Mouse (Mus musculus) lung, postnatal 0 days (tissue): ENCODE measurements around the gene Yju2. TPM values are rescaled to one million over a fixed set of nuclear protein-coding genes. Genes with fewer than 3 reads are reported as not detected.

Source experiments
- ATAC-seq: fragments of 200-750 bp; cut with Nextera tagmentation; 2 replicates; pipeline ENCODE4 v1.8.0; 2017; ENCODE audit warnings: moderate library complexity
- DNase-seq: peaks from one replicate; pipeline ENCODE4 v3.0.0-alpha.2; 2016; ENCODE audit warnings: low spot score
- H3K27ac ChIP-seq: fragments of 300-500 bp; sonication (generic); 2 replicates; pipeline ENCODE4 v1.5.1; 2014; ENCODE audit warnings: antibody characterized with exemption, mild to moderate bottlenecking, low read length, mixed read lengths
- H3K27me3 ChIP-seq: fragments of 300-500 bp; sonication (generic); replicated peaks from 2 replicates; pipeline ENCODE4 v1.6.1; 2014; ENCODE audit warnings: low read length, mixed read lengths; ENCODE audit not compliant: insufficient read depth
- H3K36me3 ChIP-seq: fragments of 300-500 bp; sonication (generic); 2 replicates; pipeline ENCODE4 v1.6.1; 2014; ENCODE audit warnings: low read length, mixed read lengths; ENCODE audit not compliant: insufficient read depth
- H3K4me1 ChIP-seq: fragments of 300-500 bp; sonication (generic); 2 replicates; pipeline ENCODE4 v1.6.1; 2014; ENCODE audit warnings: antibody characterized with exemption, low read depth, low read length, mixed read lengths; ENCODE audit not compliant: insufficient read depth
- H3K4me2 ChIP-seq: fragments of 300-500 bp; sonication (generic); replicated peaks from 2 replicates; pipeline ENCODE4 v1.6.1; 2014; ENCODE audit warnings: low read depth, mild to moderate bottlenecking, low read length, moderate library complexity, mixed read lengths
- H3K4me3 ChIP-seq: fragments of 300-500 bp; sonication (generic); 2 replicates; pipeline ENCODE4 v1.5.1; 2014; ENCODE audit warnings: low read depth, low read length
- H3K9ac ChIP-seq: fragments of 300-500 bp; sonication (generic); replicated peaks from 2 replicates; pipeline ENCODE4 v1.6.1; 2014; ENCODE audit warnings: low read depth, mild to moderate bottlenecking
- H3K9me3 ChIP-seq: fragments of 300-500 bp; sonication (generic); 2 replicates; pipeline ENCODE4 v1.6.1; 2016; ENCODE audit warnings: low read length, mixed read lengths
- CTCF ChIP-seq: IDR thresholded peaks from 2 replicates; pipeline ENCODE4 v1.5.1; 2016; ENCODE audit warnings: antibody characterized with exemption, mild to moderate bottlenecking
- EP300 ChIP-seq: IDR thresholded peaks from 2 replicates; pipeline ENCODE4 v1.6.1; 2016; ENCODE audit warnings: antibody characterized with exemption, mild to moderate bottlenecking, control low read depth
- WGBS: fragments of 180-500 bp; shearing (Covaris S2); extraction: QIAGEN DNeasy Blood & Tissue Kit; methylation state at CpG from one replicate; pipeline ENCODE4 v1.1.7; 2014; 5-methylcytosine and 5-hydroxymethylcytosine counted together
- polyA plus RNA-seq: library from polyadenylated mRNA; unstranded; fragments of >200 nt; fragmentation: Nextera tagmentation; extraction: Ambion mirVana; gene quantifications from 2 replicates; pipeline ENCODE4 v1.2.1, GENCODE M21; 2015

Yju2 gene
- polyA plus RNA-seq, 1 experiment from 2014 or later = 19.2 TPM

- Histone ChIP-seq H3K9me3 (no peaks in the 10 kb centered on the region), H3K4me1 (no peaks in the 10 kb centered on the region), H3K36me3 (no peaks in the 10 kb centered on the region), H3K27ac (peak overlapping the region; percentile 89), H3K4me2 (peak overlapping the region; percentile 71), H3K9ac (peak overlapping the region; percentile 58; the same call in 1 of the 2 replicates), H3K4me3 (peak overlapping the region; percentile 43), H3K27me3 (no peaks in the 10 kb centered on the region)
- DNase-seq = no peak
- no peak for ATAC-seq
- TF ChIP-seq EP300 = no peak
- no peak for TF ChIP-seq CTCF
- 23% methylated on average over 5 of the region's 5 CpGs for WGBS
Observed at GRCm38 (mm10) chr17:55945696-55946095, 13.2 kb upstream of the Yju2 start.

- H3K9me3 ChIP-seq = no peaks in the 10 kb centered on the region
- 84% methylated on average over 4 of the region's 4 CpGs for WGBS
- no peak for DNase-seq
- no peak for ATAC-seq
- H3K9ac ChIP-seq = no peak overlapping the region
- H3K27me3 ChIP-seq = no peaks in the 10 kb centered on the region
- H3K27ac ChIP-seq = no peak overlapping the region
- TF ChIP-seq EP300 = no peak
- TF ChIP-seq CTCF = no peak
- no peak overlapping the region for H3K4me2 ChIP-seq
- no peaks in the 10 kb centered on the region for H3K4me1 ChIP-seq
- no peak overlapping the region for H3K4me3 ChIP-seq
- H3K36me3 ChIP-seq = no peaks in the 10 kb centered on the region
Observed at GRCm38 (mm10) chr17:55948647-55949046, 10.3 kb upstream of the Yju2 start.

- no peaks in the 10 kb centered on the region for H3K4me1 ChIP-seq
- no peak within 1 kb of the TSS for H3K4me2 ChIP-seq
- DNase-seq (no peak), ATAC-seq (no peak)
- no peaks in the 10 kb centered on the region for H3K36me3 ChIP-seq
- H3K9me3 ChIP-seq = no peaks in the 10 kb centered on the region
- no peak within 1 kb of the TSS for H3K27ac ChIP-seq
- no peaks in the 10 kb centered on the region for H3K27me3 ChIP-seq
- H3K4me3 ChIP-seq = no peak within 1 kb of the TSS
- no peak for TF ChIP-seq CTCF
- no peak for TF ChIP-seq EP300
- H3K9ac ChIP-seq = no peak within 1 kb of the TSS
- WGBS = 75% methylated on average over 2 of the region's 2 CpGs
Observed at GRCm38 (mm10) chr17:55949400-55949799, 9.5 kb upstream of the Yju2 start, which contains the start of gene Zfp119b. Gene Zfp119b (minus strand): TSS chr17:55949500.

- H3K27me3 ChIP-seq = no peaks in the 10 kb centered on the region
- ATAC-seq (no peak), DNase-seq (no peak)
- H3K27ac ChIP-seq = no peak overlapping the region
- TF ChIP-seq EP300 (no peak), CTCF (no peak)
- 71% methylated on average over 9 of the region's 9 CpGs for WGBS
- H3K9me3 ChIP-seq = no peaks in the 10 kb centered on the region
- H3K9ac ChIP-seq = no peak overlapping the region
- H3K4me1 ChIP-seq = no peaks in the 10 kb centered on the region
- H3K36me3 ChIP-seq = no peaks in the 10 kb centered on the region
- no peak overlapping the region for H3K4me2 ChIP-seq
- H3K4me3 ChIP-seq = no peak overlapping the region
Observed at GRCm38 (mm10) chr17:55950601-55951000, 8.3 kb upstream of the Yju2 start.

- TF ChIP-seq CTCF (no peak), EP300 (no peak)
- Histone ChIP-seq H3K27me3 (no peaks in the 10 kb centered on the region), H3K9me3 (no peaks in the 10 kb centered on the region), H3K27ac (no peak overlapping the region), H3K4me3 (no peak overlapping the region), H3K4me2 (no peak overlapping the region), H3K36me3 (no peaks in the 10 kb centered on the region), H3K4me1 (no peaks in the 10 kb centered on the region), H3K9ac (no peak overlapping the region)
- ATAC-seq = no peak
- no peak for DNase-seq
Observed at GRCm38 (mm10) chr17:55952041-55952440, 6.9 kb upstream of the Yju2 start.

GRCm38 (mm10) chr17:55952447-55953027 is 6.4 kb upstream of the Yju2 start, which contains the start of gene Ebi3:
Gene Ebi3 (plus strand): TSS chr17:55952640.
- Histone ChIP-seq H3K4me2 (no peak within 1 kb of the TSS), H3K4me1 (no peaks in the 10 kb centered on the region), H3K27ac (no peak within 1 kb of the TSS), H3K4me3 (no peak within 1 kb of the TSS), H3K36me3 (no peaks in the 10 kb centered on the region), H3K9me3 (no peaks in the 10 kb centered on the region), H3K9ac (no peak within 1 kb of the TSS), H3K27me3 (no peaks in the 10 kb centered on the region)
- 66% methylated on average over 6 of the region's 6 CpGs for WGBS
- TF ChIP-seq EP300 = no peak
- TF ChIP-seq CTCF = no peak
- DNase-seq (peak; percentile 21), ATAC-seq (0 out of 2 replicates have a peak, but pooled peaks have one; percentile 25)

GRCm38 (mm10) chr17:55953751-55954150 is 5.1 kb upstream of the Yju2 start:
- ATAC-seq (no peak), DNase-seq (no peak)
- TF ChIP-seq CTCF = no peak
- TF ChIP-seq EP300 = no peak
- peaks cover 4% of the 10 kb centered on the region; the same call in 1 of the 2 replicates for H3K4me1 ChIP-seq
- no peak overlapping the region for H3K9ac ChIP-seq
- H3K9me3 ChIP-seq = no peaks in the 10 kb centered on the region
- no peaks in the 10 kb centered on the region for H3K36me3 ChIP-seq
- no peak overlapping the region for H3K4me3 ChIP-seq
- no peak overlapping the region for H3K4me2 ChIP-seq
- 68% methylated on average over 6 of the region's 6 CpGs for WGBS
- no peak overlapping the region for H3K27ac ChIP-seq
- H3K27me3 ChIP-seq = no peaks in the 10 kb centered on the region
